Mouse (Mus musculus): Measurements from ENCODE around the gene Mthfd2.

The Mthfd2 gene

DNA sequence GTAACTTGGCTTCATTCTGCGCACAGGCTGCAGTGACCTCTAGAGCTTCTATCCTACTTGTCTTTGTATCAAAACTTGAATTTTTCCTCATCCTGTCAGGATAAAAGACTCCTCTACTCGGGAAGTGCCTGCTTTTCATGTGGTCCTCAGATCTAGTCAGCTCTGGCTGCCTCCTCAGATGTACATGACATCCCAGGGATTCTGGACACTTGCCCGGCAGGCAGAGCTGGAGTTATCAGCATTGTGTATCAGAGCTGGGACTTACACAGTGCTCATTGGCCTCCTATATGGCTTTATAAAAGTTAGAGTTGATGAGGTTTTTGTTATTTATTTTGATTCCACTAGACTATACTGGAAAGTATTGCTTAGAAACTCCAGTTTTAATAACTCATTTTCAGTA is 15.7 kb upstream of the Mthfd2 start:
- no peak for DNase-seq (ENCODE audit: low spot score)

DNA sequence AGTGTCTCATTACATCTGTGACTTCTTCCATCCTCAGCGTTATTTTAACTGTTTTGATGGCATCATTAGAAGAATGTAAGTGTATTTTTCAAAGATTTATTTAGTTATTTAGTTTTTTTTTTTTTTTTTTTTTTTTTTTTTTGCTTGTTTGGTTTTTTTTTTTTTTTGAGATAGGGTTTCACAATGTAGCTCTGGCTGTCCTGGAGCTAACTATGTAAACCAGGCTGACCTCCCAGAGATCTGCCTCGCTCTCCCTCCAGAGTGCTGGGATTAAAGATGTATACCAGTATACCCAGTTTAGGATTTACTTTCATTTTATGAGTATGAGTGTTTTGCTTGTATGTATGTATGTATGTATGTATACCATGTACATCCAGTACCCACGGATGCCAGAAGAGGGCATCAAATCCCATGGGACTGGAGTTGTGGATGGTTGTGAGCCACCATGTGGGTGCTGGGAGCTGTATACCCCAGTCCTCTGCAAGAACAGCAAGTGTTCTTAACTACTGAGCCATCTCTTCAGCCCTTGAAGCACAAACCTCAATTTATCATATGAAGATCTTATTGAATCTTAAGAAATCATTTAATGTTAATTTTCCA is 2.0 kb upstream of the Mthfd2 start:
- no peak for DNase-seq (ENCODE audit: low spot score)

DNA sequence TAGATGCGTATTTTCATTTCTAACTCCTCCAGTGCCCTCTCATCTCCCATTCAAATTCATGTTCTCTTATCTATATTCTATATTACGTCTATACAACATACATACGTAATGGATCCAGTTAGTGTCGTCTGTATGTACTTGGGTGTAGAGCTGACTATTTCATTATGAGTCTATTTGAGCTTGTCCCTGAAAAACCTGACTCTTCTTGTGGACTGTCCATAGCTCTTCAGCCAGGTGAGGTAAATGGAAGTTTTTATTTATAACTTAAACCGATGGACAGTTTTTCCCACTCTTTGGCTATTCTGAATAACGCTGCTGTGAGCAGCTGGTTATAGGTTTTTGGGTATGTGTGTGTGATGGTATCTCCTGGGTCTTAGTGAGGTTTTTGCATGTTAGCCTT is 1.1 kb upstream of the Mthfd2 start:
- DNase-seq (ENCODE audit: low spot score), result no peak

DNA sequence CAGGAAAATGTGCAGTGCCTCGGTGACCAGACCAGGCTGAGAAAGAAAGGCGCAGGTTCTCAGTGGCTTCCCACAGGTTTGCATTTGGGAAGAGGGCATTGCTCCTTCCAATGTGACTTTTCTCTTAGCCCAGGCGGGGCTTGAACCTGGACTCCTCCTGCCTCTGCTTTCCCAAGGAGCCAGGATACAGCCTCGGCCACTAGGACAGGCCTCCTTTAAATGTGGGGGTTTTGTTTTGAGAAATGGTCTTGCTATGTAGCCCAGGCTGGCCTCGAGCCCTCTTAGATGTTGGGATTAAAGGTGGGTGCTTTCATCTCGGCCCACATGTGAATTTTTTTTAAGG is 657 bp upstream of the Mthfd2 start:
- DNase-seq (ENCODE audit: low spot score), result no peak

DNA sequence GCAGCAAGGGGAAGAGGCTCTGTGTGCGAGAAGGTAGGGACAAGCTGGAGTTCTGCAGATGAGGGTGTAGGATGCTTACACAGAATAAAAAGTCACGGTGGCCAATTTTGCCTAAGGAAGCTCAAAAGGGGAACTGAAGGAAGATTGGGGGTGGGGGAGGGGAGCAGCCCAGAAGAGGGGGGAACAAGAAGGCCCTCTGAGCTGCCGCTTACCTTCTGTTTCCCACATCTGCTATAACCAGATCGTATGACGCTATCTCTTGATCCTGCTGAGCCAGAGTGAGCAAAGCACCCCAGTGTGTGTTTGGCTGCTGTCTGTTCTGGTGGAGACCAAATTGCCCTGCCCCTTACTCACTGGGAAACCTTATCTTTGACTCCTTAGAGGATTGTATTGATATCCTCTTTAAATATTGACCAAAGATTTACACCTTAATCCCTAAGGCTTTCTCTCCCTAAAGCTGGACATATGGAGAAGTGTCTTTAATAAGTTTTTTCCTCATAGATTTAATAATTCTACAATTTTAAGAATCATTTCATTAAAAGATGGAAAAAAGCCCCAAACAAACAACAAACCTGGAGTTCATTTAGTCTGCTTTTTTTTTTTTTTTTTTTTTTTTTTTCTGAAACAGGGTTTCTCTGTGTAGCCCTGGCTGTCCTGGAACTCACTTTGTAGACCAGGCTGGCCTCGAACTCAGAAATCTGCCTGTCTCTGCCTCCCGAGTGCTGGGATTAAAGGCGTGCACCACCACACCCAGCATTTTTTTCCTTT is 1.9 kb downstream of the Mthfd2 start:
- DNase-seq (ENCODE audit: low spot score), result no peak

DNA sequence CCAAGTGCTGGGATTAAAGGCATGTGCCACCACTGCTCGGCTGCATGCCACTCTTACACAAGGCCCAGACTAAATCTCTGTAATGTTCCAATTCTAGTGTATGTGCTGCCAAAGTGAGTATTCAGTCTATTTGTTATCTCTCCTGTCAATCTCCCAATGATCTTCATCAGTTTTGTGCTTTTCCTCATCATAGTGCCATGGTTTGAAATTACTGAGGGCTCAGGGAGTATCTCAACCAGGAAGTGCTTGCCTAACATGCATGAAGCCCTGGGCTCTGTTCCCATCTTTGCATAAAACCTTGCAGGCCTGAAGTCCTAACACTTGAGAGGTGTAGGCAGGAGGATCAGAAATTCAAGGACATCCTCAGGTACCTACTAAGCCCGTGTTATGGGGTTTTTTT is 2.9 kb downstream of the Mthfd2 start:
- DNase-seq (ENCODE audit: low spot score), result no peak

DNA sequence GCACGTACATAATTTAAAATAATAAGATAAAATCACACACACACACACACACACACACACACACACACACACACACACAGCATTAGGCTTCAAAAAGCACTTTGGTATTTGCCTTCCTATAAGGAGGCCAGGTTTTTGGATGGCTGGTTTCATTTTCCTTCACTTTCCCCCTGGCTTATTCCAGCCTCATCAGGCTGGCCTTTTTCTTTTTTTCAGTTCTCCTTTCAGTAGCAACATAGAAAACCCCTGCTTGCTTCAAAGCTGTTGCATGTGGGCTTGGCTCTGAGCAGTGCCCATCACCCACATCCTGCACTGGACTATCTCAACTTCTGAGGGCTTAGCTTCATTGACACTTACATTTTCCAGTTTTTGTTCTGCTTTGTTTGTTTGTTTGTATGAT is 3.8 kb downstream of the Mthfd2 start:
- DNase-seq (ENCODE audit: low spot score), result no peak

GRCm38 (mm10) chr6:83317108-83317741 is 8.5 kb downstream of the Mthfd2 start:
- peak; percentile 95 for DNase-seq (ENCODE audit: low spot score)

DNA sequence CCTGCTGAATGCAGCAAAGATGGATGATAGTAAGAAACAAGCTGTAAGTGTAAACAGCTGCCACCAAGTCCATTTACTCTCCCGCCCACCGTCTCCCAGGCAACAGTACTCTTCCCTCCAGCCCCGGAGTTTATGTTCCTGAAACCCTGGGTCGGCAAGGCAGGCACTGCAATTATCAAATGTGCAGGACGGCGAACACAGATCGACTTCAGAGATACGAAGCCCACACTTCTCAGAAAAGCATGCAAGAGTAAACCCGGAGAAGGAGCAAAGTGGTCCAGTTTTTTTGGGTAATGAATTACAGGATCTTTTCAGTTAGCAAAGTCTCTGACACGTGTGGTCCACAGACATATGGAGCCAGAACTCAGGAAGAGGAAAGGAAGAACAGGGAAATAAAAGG is 9.7 kb downstream of the Mthfd2 start:
- DNase-seq (ENCODE audit: low spot score), result peak; percentile 84

GRCm38 (mm10) chr6:83315293-83315692 is 10.4 kb downstream of the Mthfd2 start:
- DNase-seq (ENCODE audit: low spot score), result no peak

- no peak for DNase-seq (ENCODE audit: low spot score)
These were observed 13.2 kb downstream of the Mthfd2 start for GRCm38 (mm10) chr6:83312514-83312913.

GRCm38 (mm10) chr6:83312021-83312420 is 13.7 kb downstream of the Mthfd2 start:
- DNase-seq (ENCODE audit: low spot score), result no peak

GRCm38 (mm10) chr6:83311206-83311605 is 14.5 kb downstream of the Mthfd2 start:
- no peak for DNase-seq (ENCODE audit: low spot score)

DNA sequence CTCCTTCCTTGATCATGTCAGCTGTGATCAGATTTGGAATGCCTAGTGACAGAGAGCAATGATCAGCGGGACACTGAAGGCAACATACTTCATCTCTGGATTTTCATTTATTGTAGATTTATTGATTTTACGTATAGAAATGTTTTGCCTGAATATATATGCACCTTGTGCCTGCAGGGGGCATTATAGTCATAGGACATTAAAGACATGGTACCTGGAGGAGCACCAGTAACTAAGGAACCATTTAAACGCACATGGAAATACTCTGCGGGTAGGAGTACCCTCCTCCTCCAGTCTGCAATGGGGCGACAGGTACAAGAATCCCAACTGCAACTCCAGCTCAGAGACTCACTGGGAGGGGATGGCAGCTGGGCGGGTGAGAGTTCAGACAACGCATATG is 16.7 kb downstream of the Mthfd2 start:
- no peak for DNase-seq (ENCODE audit: low spot score)

- DNase-seq (ENCODE audit: low spot score), result no peak
These were observed 23.4 kb downstream of the Mthfd2 start for GRCm38 (mm10) chr6:83302264-83302663.

DNA sequence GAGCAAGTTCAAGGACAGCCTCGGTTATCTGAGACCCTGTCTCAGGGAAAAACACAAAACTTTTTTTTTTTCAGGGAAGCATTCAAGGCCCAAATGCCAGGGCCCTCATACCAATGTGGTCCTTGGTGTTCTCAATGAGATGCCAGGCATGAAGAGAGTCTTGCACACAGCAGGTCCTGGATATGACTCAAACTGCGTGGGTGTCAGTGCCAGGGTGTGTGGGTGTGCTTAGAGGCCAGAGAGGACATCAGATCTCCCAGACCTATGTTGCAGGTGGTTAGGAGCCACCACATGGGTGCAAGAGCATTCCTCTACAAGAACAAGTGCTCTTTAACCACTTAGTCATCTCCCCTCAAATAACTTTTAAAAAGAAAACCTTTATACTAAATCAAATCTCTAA is 24.4 kb downstream of the Mthfd2 start:
- DNase-seq (ENCODE audit: low spot score), result no peak

- DNase-seq (ENCODE audit: low spot score), result no peak
These were observed 25.1 kb downstream of the Mthfd2 start for GRCm38 (mm10) chr6:83300447-83301229.

DNA sequence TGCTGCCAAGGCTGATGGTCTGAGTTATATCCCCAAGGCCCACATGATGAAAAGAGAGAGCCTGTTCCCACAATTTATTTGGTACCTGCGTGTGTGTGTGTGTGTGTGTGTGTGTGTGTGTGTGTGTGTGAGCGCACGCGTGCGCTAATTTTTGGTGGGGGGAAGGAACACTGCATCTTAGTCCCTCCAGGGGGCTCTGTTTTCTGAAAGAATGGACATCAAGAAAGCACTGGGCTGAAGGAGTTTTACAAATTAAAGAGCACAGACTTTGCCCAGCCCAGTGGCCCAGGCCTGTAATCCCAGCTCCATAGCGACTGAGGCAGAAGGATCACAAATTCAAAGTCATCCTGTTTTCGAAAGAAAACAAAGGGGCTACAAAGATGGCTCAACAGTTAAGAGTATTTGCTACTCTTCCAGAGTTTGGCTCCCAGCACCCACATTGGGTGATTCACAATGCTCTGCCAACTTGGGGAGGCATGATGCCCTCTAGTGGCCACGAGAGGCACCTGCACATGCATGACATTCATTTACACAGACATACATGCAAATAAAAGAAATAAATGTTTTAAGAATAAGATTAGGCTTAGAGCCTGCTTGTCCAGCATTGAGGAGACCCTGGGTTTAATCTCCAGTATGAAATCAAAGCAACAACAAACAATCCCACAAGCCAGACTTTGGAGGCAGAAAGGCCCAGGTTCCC is 45.3 kb downstream of the Mthfd2 start:
- peak; percentile 48 for DNase-seq (ENCODE audit: low spot score)

DNA sequence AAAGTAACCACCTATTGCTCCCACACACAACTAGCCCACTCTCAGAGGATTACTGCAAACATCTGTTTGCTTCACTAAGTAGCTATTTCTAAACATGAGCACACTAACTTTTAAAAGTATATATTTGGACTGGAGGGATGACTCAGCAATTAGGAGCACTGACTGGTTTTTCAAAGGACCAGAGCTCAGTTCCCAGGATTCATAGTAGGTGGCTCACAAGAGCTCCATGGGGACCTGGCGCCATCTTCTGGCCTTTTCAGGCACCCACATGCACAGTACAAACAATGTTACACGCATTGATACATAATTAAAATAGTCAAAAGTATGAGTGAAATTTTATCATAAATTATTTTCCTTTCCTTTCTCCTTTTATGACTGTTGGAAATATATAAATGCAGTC is 46.8 kb downstream of the Mthfd2 start:
- DNase-seq (ENCODE audit: low spot score), result peak; percentile 53

- no peak for DNase-seq (ENCODE audit: low spot score)
These were observed 48.6 kb downstream of the Mthfd2 start for GRCm38 (mm10) chr6:83277151-83277550.

- no peak for DNase-seq (ENCODE audit: low spot score)
These were observed 52.0 kb downstream of the Mthfd2 start for GRCm38 (mm10) chr6:83273733-83274132.
